Mouse (Mus musculus): ENCODE results near the gene 2310030G06Rik. TPM values are rescaled to one million over a fixed set of nuclear protein-coding genes. Genes with fewer than 3 reads are reported as not detected.
A peak's percentile ranks its signal among the peaks of the same experiment; 100 is the strongest.

Gene 2310030G06Rik
- total and polyA plus RNA-seq, 3 experiments, result 1.7 to 6.1 (median 4.3) TPM

- DNase-seq, result peak; percentile 18
Measured at GRCm38 (mm10) chr9:50700921-50701691, 45.2 kb downstream of the 2310030G06Rik start.

DNA sequence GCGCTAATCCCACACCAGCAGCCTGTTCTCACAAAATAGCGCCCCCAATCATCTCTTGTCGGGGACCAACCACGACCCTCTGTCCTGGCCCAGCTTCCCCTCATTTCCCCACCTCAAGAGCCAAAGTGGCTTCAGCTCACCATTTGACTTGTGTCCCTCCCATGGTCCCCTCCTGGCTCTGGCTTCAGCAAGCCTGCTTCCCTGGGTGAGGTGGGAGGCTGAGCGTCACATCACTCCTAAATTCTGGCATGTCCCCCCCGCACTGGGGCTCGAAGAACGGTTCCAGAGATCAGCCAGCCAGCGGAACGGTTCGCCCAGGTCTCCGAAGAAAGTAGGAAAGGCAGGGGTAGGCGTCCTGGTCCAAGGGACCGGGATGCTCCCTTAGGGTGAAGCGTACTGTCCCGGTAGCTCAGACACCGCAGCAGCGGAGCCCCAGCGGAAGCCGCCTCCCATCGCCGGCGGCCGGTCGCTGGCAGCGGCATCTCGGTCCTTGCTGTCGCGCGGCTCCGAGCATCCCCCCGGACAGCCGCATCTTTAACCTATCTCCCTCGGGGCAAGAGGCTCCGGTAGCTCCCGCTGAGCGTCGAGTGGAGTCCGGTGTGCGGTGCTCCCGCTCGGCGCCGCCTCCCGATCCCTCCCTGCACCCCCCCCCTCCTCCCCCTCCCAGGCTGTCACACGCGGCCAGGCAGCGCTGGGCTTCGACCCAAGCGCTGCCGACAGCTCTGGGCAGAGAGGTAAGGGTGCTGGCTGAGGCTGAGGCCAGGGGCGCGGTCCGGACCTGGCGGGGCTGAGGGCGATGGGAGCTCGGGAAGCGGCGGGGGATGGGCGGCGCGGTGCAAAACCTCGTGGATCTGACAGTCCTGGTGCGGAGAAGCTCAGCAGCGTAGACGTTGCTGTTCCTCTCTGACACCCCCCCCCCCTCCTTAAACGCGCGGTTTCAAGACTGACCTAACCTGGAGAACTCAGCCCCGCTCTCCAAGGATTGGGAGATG, 47.6 kb downstream of the 2310030G06Rik start:
- peak; percentile 62 for DNase-seq

DNA sequence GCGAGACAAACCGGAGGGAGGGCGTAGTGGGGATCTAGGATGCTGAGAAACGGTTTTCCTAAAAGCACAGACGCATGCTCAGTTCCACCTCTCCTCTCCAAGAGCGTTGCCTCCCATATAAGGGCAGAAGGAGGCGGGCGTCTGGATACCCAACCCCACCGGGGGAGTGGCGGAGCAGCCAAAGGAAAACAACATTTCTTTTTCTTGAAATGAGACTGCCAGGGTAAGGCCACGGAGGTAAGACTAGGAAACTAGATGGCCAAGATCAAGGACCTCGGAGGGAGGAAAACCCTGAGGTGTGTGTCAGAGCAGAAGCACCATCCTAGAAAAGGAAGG, 48.7 kb downstream of the 2310030G06Rik start:
- peak; percentile 85 for DNase-seq

DNA sequence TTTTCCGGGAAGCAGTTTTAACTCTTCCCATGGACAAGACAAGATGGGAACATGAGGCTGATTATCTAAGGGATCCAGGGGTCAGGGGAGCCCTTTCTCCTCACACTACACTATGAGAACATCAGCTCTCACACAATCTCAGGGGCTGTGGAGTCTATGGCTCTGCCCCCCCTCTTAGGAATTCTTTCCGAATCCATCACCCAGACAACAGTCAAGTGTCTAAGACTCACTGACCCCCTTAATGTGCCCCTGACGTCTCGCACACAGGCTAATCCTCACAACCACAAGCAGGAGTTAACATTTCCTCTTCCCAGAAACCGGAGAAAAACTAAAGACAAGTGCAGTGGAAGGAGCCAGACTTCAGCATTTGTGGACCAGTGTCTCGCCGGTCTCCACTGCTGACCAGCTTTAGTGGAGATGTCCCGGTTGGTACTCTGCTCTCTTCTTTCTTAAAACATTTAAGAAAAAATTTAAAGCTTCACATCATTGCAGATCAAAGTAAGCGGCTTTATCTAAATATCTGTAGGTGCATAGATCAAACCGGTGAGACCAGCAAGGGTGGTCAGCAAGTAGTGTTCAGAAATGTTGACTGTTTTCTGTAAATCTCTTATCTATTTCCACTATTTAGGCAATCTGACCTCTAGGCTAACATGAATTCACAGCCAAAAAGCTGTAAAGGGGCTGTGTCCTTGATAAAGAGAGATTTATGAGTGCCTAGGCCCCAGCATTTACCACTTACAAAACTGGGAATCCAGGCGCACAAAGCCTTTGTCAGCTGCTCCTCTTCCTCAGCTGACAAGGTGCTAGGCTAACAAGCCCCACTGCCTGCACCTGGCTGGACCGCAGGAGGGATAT, 49.3 kb downstream of the 2310030G06Rik start:
- no peak for DNase-seq

GRCm38 (mm10) chr9:50695153-50695552, 51.2 kb downstream of the 2310030G06Rik start:
- no peak for DNase-seq

- DNase-seq, result peak; percentile 21
Measured at GRCm38 (mm10) chr9:50693631-50694030, 52.7 kb downstream of the 2310030G06Rik start.

DNA sequence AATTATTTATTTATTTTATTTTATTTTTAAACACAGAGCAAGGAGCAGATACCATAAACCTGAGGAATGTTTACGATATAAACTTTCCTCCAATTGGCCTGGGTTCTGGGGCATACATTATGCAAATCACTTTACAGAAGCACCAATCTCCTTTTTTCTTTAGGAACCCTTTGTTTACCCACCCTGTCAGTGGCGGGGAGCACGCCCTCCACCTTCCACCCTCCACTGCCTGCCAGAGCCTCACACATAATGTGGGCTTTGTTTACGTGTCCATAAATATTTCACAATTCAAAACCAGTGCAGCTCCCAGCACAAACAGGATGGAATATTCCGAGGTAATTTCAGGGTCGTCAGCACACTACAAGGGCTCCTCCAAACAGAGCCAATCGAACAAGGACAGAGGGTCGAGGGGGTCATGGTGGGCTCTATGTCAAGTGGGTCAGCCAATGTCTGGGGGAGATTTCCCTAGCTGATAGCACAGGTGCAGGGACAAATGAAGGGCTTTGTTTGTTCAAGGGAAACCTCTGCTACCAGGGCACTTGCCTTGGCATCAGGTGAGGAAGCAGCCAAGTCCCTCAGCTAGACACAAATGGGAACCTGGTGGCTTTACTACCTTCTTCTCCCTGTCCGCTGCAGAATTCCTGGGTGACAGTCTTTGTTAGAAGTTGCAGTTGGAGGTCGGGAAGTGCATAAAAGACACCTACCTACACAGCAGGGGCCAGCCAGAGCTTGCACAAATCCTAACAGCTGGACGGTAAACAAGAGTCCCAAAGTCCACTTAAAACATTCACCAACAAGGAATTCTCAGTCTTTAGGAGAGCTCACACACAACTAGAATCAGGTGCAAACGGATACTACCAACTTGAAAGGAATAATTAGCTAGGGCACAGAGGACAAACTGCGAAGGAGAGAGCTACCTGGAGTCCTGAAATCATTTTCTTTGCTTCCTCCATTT, 53.4 kb downstream of the 2310030G06Rik start:
- DNase-seq, result no peak

Other genes with a start within 250 kb of the 2310030G06Rik start
- gene Pts, start 217.8 kb downstream of the 2310030G06Rik start, total RNA-seq (2021), result 10 to 100 TPM; 59.5 to 72.8 TPM
- gene Pts, start 217.8 kb downstream of the 2310030G06Rik start, polyA plus RNA-seq (2012; rRNA removed), result 22.7 and 26.8 TPM in 2 replicates
- 1 to 10 TPM; 6.1 to 6.7 TPM for gene Il18, start 191.7 kb downstream of the 2310030G06Rik start, total RNA-seq (2021)
- gene Il18, start 191.7 kb downstream of the 2310030G06Rik start, polyA plus RNA-seq (2012; rRNA removed), result 1.6 and 2.1 TPM in 2 replicates
- 1 to 10 TPM; 4.5 to 5.0 TPM for gene Bco2, start 191.4 kb downstream of the 2310030G06Rik start, total RNA-seq (2021)
- gene Bco2, start 191.4 kb downstream of the 2310030G06Rik start, polyA plus RNA-seq (2012; rRNA removed), result 0.10 and 0.16 TPM in 2 replicates
- gene Tex12, start 185.2 kb downstream of the 2310030G06Rik start, total RNA-seq (2021), result not detected
- not detected in 2 replicates for gene Tex12, start 185.2 kb downstream of the 2310030G06Rik start, polyA plus RNA-seq (2012; rRNA removed)
- gene Sdhd, start 142.7 kb downstream of the 2310030G06Rik start, total RNA-seq (2021), result 100 to 1,000 TPM; 249 to 334 TPM
- 248 and 267 TPM in 2 replicates for gene Sdhd, start 142.7 kb downstream of the 2310030G06Rik start, polyA plus RNA-seq (2012; rRNA removed)
- 100 to 1,000 TPM; 213 to 216 TPM for gene Timm8b, start 142.6 kb downstream of the 2310030G06Rik start, total RNA-seq (2021)
- gene Timm8b, start 142.6 kb downstream of the 2310030G06Rik start, polyA plus RNA-seq (2012; rRNA removed), result 33.0 and 58.2 TPM in 2 replicates
- gene Pih1d2, start 129.2 kb downstream of the 2310030G06Rik start, total RNA-seq (2021), result 1 to 10 TPM; 1.2 to 3.4 TPM
- gene Pih1d2, start 129.2 kb downstream of the 2310030G06Rik start, polyA plus RNA-seq (2012; rRNA removed), result 0.26 and 0.38 TPM in 2 replicates
- gene Nkapd1, start 129.1 kb downstream of the 2310030G06Rik start, total RNA-seq (2021), result 10 to 100 TPM; 20.9 to 26.8 TPM
- 6.8 and 7.3 TPM in 2 replicates for gene Nkapd1, start 129.1 kb downstream of the 2310030G06Rik start, polyA plus RNA-seq (2012; rRNA removed)
- gene Dlat, start 86.8 kb downstream of the 2310030G06Rik start, total RNA-seq (2021), result 100 to 1,000 TPM; 152 to 160 TPM
- 30.1 and 32.5 TPM in 2 replicates for gene Dlat, start 86.8 kb downstream of the 2310030G06Rik start, polyA plus RNA-seq (2012; rRNA removed)
- gene Dixdc1, start 7.0 kb downstream of the 2310030G06Rik start, total RNA-seq (2021), result 1 to 10 TPM; 5.2 to 8.9 TPM
- 1.7 and 1.8 TPM in 2 replicates for gene Dixdc1, start 7.0 kb downstream of the 2310030G06Rik start, polyA plus RNA-seq (2012; rRNA removed)
- gene Cryab, start 4.8 kb upstream of the 2310030G06Rik start, total RNA-seq (2021), result 10 to 100 TPM; 28.6 to 46.1 TPM
- 67.3 and 78.0 TPM in 2 replicates for gene Cryab, start 4.8 kb upstream of the 2310030G06Rik start, polyA plus RNA-seq (2012; rRNA removed)
- gene Hspb2, start 5.8 kb upstream of the 2310030G06Rik start, total RNA-seq (2021), result 1 to 10 TPM; 1.2 to 3.6 TPM
- 9.2 and 10.2 TPM in 2 replicates for gene Hspb2, start 5.8 kb upstream of the 2310030G06Rik start, polyA plus RNA-seq (2012; rRNA removed)
- gene Fdxacb1, start 21.7 kb upstream of the 2310030G06Rik start, total RNA-seq (2021), result 1 to 10 TPM; 5.7 to 5.8 TPM
- 2.1 and 2.7 TPM in 2 replicates for gene Fdxacb1, start 21.7 kb upstream of the 2310030G06Rik start, polyA plus RNA-seq (2012; rRNA removed)
- 10 to 100 TPM; 27.1 to 27.8 TPM for gene Alg9, start 28.5 kb upstream of the 2310030G06Rik start, total RNA-seq (2021)
- 17.6 and 26.8 TPM in 2 replicates for gene Alg9, start 28.5 kb upstream of the 2310030G06Rik start, polyA plus RNA-seq (2012; rRNA removed)
- gene 1110032A03Rik, start 29.0 kb upstream of the 2310030G06Rik start, total RNA-seq (2021), result 10 to 100 TPM; 47.8 to 63.4 TPM
- gene 1110032A03Rik, start 29.0 kb upstream of the 2310030G06Rik start, polyA plus RNA-seq (2012; rRNA removed), result 29.4 and 29.7 TPM in 2 replicates
- gene Ppp2r1b, start 98.8 kb upstream of the 2310030G06Rik start, total RNA-seq (2021), result 10 to 100 TPM; 38.4 to 44.4 TPM
- 6.4 and 8.2 TPM in 2 replicates for gene Ppp2r1b, start 98.8 kb upstream of the 2310030G06Rik start, polyA plus RNA-seq (2012; rRNA removed)